Mouse (Mus musculus) megakaryocyte, embryonic 14.5 days (primary cell): ENCODE data around the gene C1qtnf3.

ENCODE experiments used
- FLI1 ChIP-seq: IDR thresholded peaks from 2 replicates; pipeline ENCODE4 v1.6.1; 2012; ENCODE audit warnings: low read length, inconsistent platforms, mixed read lengths
- GATA1 ChIP-seq: IDR thresholded peaks from 3 replicates; pipeline ENCODE4 v1.6.1; 2012; ENCODE audit warnings: mixed read lengths, low read length, inconsistent platforms, borderline replicate concordance

DNA sequence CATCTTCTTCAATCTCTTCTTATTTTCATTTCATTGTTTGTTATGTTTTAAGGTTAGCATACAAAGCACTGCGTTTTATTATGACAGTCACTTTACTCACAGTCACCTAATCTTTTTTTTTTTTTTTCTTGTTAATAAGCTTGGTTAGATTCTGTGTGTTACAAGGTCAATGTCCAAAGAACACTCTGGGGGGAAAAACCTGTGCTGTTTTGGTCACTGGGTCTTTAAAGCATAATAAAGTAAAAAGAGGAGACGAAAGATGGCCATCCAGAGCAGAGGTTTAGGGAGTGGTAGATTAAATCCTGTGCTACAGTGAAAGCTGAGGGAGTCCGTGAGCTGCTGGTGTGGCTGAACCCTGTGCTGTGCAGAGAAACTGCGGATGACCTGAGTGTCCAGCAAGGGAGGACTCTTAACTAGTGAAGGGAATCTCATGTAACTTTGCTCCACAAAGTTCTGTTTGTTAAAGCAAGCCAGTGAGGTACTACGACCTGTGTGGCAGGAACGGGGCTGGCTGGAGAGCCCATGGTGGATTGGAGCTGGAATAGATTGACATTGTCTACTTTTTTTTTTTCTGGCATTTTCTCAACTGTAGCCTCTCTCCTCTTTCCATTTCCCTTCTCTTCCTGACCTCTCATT lies 2.4 kb downstream of the C1qtnf3 start:
- TF ChIP-seq GATA1 = no peak
- TF ChIP-seq FLI1 = no peak
